Mouse (Mus musculus) retina, postnatal 7 days (tissue): ENCODE measurements at regions not wholly inside any gene's neighbourhood (a gene's known extent, or its start where the extent isn't known, plus 50 kb on each side); places are given as distances from the start of the nearest gene placed in this dataset.

Experiments
- DNase-seq: peaks from one replicate; pipeline ENCODE4 v3.0.0-alpha.2; 2012; ENCODE audit warnings: low read depth, low spot score

DNA sequence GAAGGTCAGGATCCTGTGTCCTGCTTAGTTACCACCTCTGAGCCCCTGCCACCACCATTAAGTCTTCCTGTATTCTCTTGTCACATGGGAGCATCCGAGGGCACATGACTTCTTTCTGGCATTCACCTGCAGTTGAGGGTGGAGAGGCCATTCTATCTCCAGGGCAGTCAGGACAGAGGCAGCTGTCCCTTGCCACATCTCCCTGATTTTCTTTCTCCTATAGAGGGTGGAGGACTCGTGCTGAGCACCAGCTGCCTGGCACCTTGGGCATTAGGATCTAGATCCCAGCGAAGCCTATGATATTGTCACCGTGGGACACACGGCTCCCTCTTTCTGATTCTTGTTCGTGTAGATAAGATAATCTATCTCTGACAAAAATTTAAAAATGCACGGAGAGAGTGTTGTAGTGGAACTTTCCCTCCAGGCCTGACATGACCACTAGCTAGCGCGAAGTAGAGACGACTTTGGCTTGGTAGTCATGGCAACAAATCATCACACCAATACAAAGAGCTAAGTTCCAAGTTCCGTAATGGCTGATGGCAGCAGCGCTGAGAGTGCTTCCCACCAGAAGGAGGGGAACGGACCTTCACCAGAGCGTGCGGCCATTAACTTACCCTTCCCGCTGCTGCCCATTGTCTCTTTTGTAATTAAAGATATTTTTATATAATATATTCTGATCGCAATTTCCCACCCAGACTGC lies 137.7 kb downstream of the Ipmk start:
- DNase-seq: no peak

DNA sequence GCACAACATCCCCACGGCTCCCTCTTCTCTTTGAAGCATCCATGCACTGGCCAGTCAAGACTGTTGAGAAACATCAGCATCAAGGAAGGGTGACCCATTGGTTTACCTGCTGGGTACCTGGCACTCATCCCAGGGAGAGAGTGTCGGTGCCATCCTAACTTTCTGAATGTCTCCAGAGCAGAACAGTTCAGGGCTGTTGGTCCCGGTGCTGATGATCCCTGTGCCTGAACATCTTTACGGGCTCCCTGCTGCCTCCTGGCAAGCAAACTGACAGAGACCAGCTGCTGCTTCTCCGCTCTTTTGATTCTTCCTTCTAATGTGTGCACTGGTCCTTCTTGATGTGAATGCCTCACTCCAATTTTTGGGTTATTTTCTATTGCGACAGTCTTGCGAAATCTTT lies 142.2 kb downstream of the Ipmk start:
- no peak for DNase-seq

DNA sequence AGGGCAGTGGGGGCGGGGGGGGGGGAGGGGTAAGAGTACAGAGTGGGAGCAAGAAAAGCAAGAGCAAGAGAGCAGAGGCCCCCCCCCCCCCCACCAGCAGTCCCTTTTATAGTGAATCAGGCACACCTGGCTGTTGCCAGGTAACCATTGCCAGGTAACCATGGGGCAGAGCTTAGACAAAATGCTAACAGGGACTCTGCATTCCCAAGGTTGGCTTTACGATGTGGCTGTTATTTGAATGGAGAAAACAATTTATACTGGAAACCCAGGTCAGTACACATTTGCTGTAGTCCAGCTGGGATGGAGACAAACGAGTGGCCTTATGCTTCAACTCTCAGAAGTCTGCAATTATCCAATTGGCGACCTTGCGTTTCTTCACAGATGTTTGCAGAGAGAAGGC lies 154.5 kb downstream of the Ipmk start:
- DNase-seq: no peak

DNA sequence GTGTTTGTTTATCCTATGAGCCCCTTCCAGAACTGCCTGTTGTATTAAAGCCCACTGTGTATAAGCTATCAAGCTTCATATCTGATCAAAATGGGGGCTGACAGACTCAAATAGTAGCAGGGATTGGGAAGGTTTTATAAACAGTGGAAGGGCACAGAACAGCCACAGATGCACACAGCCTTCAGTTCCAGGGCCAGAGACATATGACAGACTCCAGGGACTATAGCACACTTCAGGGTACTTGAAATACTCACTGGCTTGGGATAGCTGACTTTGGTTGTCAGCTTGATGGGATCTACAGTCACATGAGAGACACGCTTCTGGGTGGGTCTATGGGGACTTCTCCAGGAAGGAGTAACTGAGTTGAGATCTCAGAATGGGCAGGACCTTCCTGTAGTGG lies 156.7 kb downstream of the Ipmk start:
- no peak for DNase-seq

DNA sequence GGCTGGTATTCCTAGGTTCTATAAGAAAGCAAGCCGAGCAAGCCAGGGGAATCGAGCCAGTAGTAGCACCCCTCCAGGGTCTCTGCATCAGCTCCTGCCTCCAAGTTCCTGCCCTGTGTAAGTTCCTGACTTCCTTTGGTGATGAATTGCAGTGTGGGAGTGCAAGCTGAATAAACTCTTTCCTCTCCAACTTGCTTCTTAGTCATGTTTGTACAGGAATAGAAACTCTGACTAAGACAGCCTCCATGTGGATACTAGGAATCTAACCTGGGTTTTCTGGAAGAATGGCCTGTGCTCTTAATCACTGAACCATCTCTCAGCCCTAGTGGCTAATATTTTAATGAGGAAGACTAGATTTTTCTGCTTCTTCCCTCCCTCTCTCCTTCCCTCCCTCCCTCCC lies 177.7 kb downstream of the Ipmk start:
- DNase-seq: no peak

DNA sequence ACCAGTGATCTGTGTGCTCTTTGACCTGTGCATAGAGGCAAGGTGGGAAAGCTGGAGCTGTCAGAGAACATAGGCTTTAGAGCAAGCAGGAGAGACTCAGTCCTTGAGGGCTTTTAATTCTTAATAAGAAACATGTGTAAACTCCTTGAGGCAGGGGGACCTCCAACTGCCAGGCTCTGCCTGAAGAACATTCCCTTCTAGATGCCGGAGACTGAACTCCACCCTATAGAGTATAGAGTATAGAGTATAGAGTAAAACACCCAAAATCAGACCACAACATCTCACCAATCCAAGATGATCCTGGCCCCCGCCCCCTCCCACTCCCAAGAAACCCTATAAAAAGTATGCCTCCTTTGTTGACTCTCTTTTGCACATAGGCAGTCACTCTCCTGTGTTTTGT lies 186.2 kb downstream of the Ipmk start:
- no peak for DNase-seq

DNA sequence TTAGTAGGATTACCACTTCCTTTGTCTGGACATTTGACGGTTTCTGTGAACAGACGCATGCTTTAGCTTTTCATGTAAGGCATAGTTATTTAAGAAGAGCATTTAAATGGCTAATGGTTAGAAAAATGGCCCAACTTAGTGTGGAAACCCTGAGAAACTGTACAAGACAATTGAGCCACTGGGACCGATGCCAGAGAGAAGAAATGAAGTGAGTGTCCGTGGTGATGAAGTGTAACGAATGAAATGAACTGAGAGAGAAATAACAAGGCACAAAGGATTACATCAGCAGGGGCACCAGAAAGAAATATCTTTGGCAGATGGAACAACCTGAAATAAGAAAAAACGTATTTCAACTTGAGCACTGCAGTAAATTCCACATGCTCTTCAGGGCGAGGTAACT lies 197.9 kb downstream of the Ipmk start:
- no peak for DNase-seq

DNA sequence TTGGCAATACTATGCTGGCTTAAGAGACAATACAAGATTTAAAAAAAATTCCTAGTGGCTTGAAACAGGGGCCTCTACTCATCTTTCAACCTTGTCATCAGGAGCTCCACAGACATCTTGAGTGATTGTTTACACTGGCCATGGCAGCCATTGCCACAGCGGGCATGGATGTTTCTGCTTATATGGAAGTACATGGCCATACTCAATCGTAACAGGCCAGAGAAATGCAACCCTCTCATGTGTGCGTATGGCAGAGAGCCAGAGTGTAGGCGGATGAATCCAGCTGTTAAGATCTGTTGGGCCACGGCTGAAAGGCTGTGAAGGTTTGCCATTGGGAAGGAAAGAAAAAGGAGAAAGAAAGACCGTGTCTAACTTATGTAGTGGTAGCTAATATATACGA lies 198.9 kb downstream of the Ipmk start:
- DNase-seq: no peak

DNA sequence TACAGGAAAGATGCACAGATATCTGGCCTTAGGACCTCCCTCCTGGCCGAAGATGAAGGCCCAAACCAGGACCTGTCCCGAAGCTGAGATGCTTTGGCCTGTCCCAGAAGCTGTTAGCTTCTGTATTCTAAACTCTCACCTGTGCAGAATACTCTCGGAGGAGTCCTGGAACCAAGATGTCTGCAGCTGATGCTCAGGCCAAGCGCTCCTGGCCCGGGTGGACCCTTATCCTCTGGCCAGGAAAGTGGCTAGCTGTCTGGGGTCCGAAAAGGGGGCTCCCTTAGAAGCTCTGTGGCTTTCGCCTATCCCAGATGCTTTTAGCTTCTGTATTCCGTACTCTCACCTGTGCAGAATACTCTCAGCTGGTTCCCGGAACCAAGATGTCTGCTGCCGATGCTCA lies 236.2 kb downstream of the Ipmk start:
- no peak for DNase-seq

DNA sequence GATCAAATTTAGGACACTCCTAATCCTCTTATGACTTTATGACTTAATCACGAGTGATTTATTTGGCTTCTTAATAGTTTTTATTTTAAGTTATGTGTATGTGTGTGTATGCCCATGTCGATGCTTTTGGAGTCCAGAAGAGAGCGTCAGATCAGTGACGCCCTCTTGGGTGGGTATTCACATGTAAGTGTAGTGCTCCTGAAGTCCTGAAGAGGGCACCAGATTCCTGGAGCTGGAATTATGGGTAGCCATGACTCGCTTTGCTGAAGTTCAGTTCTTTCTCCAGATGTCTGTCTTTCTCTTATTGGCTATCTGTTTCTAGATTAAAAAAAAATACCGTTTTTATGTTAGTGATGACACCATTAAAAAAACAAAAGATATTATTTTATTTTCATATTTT lies 251.0 kb downstream of the Ipmk start:
- DNase-seq: no peak

DNA sequence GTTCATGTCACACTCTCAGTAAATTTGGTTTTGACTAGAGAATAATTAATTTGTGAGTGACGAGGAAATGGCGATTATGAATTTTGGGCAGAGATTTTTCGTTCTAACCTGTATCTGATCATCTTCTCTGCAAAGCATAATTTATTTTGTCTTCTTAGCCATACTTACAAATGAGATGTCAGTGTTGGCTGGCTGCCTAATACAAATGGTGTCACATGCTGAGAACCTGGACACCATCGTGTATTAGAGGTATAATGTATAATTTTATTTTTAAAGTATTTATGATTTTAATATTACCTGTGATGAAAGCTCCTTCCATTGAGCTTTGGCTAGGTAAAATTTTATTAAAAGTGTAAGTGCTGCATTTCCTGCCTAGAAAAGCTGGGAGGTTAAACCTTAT lies 266.2 kb downstream of the Ipmk start:
- DNase-seq: no peak

DNA sequence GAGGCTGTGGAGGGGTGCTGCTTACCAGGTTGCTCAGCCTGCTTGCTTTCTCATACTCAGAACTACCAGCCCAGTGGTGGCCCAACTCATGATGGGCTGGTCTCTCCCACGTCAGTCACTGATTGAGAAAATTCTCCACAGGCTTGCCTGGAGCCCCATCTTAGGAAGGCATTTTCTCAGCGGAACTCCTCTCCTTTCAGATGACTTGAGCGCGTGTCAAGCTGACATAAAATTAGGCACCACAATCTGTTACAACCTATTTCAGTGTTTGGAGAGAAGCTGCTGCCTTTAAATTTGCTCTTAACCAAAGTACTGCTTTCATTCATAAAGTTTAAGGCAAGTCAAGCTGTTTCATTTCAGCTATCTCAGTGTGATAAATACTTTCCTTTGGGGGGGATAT lies 269.6 kb downstream of the Ipmk start:
- no peak for DNase-seq

DNA sequence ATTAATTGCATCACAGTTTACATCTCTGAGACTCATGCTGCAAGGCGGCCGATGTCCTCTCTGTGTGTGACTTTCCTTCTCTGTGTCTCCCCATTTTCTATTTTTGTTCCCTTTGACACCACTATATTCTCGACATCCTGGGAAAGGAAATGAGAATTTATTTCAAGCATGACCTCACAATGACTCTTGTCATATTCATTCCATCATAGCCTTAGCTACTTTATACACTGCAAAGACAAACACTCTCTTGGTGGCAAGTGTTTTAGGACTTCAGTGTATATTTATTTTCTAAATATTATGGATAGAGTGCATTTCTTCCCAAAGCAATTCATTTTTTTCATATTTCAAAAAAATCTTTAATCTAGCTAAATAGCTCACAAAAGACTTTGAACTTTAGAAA lies 298.5 kb downstream of the Ipmk start:
- DNase-seq: no peak

DNA sequence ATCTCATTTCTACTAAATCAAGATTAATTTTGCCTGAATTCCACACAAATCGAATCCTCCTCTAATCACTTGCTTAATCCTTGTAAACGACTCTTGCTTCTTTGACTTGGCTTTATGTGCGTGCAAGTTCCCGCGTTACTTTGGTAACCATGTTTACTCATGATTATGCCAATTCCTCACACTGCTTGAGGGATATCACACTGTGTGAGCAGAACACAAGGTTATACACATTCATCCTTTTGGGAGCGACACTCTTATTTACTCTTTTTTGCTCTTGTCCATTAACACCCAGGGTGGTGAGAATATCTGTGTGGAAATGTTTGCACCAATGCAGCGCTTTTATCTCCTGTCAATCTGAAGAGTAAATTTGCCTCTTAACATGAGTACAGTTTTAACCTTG lies 310.0 kb downstream of the Ipmk start:
- DNase-seq: no peak

DNA sequence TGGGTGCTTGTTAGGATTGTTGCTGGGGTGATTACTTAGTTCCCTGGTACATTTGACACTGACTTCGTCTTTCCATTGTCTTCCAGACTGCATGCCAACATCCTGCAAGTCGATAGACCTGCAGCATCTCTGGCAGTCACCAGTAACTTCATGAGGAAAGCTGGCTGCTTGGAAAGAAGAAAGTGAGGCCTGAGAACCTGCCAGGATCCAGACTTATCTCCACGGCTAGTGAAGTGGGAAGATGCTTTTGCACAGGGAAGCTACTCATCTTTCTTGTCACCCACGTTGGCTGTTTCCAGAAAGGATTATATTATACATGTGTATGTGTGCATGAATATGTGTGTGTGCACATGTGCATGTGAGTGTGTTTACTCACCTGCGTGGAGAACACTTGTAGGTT lies 316.0 kb downstream of the Ipmk start:
- no peak for DNase-seq

DNA sequence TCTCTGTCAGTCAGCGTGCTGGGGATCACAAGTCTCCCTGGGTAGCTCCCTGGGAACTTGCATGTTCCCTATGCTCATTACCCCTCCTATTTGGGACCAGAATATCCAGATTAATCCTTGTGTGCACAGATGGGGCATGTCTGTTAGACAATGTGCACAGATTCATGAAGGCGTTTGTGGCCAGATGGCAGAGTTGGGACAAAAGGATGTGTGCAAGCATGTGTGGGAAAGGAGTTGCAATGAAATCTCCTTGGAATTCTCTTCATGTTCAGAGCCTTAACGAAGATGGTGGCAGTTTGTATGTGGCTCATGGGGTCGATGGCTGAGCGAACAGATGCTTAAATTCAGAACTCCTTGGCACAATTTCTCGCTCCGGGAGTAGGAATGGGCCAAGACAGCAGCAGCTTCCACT lies 319.6 kb downstream of the Ipmk start:
- DNase-seq: no peak

DNA sequence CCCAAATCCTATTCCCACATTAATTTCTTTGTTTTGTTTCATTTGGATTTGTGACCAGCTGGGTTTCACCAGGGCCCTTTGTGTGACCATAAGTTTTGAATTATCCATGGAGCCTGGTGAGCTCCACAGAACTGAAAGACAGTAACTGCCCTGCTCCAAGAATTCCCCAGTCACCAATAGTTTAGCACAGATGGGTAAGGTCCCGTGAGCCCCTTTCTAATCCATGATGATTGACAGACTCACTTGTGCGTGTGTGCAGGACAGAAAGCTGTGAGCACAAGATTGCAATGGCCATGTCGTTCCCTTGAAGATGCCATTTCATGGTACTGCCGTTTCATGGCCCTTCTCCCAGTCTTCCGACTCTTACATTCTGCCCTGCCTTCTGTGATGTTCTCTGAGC lies 331.7 kb downstream of the Ipmk start:
- DNase-seq: no peak

DNA sequence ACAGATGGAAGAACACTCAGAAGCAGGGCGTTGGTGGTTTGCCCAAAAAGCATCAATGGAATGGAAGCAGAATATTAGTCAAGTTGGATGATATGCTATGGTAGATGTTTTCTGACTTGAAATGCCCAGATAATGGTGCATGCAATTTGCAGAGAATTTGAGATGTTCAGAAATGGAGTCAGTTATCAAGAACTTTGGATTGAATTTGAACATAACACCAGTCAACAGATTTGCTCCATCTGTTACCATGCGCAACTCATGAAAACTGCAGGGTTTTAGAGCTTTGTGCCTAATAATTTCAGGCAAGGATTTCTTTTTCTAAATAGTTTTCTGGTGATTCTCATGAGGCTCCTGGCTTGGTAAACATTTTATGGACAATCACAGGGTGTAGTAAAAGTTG lies 365.9 kb downstream of the Ipmk start:
- no peak for DNase-seq

DNA sequence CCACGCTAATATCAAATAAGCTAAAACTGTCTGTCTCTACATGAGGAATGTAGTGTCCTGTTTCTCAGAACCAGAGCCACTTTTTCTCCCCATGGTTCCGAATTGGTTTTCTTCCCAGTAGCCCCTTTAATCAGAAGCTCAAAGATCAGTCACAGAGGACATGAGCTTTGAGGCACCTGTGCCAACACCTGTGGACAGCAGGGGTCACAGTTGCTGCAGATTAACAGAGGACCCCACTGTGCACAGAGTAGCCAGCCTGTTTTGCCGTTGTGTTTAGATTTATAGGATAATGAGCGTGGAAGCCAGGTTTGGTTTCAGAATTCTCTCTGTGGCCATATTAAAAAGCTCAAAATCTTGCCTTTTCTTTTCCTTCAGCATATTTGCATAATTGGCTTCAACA lies 380.2 kb downstream of the Ipmk start:
- no peak for DNase-seq

DNA sequence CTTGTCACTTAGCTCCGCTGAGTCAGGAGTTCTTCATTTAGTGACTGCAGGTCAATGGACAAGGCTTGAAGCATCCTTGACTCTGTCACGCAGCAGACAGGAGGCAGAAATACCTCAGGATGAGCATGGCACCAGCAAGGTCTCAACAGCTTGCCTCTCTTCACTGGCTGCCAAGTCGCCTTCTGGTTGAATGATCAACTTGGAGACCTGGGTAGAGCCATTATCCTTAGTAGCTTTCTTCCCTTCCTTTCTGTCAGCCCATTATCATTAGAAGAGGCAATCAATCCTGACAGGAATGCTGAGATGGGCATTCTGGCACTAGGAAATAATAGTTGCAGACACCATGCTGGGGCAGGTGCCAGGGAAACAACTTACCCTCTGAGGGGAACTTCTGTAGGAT lies 386.3 kb downstream of the Ipmk start:
- DNase-seq: no peak

DNA sequence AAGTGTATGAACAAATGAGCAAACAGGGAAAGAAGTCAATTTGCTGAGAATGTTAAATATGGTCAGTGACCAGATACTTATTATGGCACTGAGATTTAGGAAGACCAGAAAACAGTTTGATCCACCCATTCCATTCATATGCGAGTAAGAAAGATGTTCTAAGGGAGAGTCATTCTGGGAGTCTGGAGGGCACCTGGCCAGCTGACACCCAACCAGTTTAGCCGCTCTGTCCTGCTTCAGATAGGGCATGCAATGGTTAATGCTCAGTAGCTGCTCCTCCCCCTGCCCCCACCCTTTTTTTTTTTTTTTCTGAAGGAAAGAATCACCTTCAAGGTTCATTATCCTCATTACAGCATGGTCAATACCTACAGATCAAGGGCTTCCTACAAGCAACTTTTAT lies 386.9 kb downstream of the Ipmk start:
- DNase-seq: no peak

DNA sequence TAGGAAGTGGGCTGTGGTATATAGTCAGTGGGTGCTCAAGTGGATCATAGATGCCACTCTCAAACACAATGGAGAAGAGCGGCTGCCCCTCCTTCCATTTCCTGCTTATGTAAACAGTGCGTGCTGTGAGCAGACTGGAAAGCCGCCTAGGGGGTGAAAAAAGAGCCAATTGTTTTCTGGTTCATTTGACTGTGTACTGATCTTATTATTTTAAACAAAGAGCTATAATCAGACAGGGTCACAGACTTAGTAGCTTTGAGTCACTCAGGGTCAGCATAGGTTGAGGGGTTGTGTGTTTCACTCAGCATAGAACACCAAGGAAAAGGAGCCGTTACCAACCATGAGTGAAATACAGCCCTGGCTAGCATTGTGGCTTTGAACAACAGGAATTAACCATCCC lies 390.7 kb downstream of the Ipmk start:
- DNase-seq: no peak

DNA sequence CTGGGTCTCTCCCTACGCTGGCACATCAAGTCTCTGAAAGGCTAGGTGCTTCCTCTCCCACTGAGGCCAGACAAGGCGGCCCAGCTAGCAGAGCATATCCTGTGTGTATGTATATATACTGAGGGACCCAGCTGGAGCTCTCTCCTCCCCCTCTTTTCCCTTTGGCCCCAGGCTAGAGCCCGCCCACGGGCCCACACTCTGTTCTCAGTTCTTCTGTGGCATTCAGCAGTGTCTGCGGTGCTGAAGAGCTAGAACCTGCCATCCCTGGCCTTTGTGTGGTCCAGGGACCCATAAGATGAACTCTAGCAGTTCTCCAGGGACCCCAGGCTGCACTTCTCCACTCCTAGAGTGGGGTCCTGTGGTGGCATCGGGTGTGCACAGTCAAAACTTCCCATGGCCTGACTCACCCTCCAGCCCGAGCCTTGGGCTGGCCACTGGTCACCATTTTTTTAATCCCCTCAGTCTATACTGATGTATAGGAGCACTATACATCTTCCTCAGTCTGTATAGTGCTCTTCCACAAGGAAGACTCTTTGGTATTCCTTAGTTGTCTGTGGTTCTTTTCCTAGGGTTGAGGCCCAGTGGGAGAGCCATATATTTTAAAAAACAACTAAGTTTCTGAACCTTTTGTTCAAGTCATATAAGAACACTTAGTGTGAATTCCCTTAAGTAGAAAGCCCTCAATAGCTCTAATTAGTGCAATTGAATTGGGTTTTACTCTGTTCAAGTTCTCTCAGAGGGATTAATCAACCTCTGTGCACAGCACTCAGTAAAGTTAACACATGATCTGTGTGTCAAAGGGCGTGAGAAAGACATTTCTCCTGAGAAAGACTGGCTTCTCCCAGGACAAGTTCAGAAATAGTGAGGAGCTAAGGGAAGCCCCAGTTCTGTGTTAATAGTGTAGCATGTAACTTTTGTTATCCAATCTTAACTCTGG lies 401.3 kb downstream of the Ipmk start:
- DNase-seq: no peak
